Mouse (Mus musculus) ES-E14 (cell line): ENCODE measurements around the gene Rps27l. TPM values are rescaled to one million over a fixed set of nuclear protein-coding genes. Genes with fewer than 3 reads are reported as not detected.

Experiments used
- DNase-seq: peaks from one replicate; pipeline ENCODE4 v3.0.0-alpha.2; 2013; ENCODE audit warnings: low read depth, low spot score
- H3K27ac ChIP-seq: 2 replicates; pipeline ENCODE4 v1.5.1; 2012; ENCODE audit warnings: low read depth, mild to moderate bottlenecking, low read length, moderate library complexity, mixed read lengths; ENCODE audit not compliant: poor library complexity, insufficient read depth, severe bottlenecking
- H3K36me3 ChIP-seq: 2 replicates; pipeline ENCODE4 v1.6.1; 2012; ENCODE audit warnings: mild to moderate bottlenecking, low read length, moderate library complexity, mixed read lengths; ENCODE audit not compliant: control insufficient read depth, poor library complexity, insufficient read depth, severe bottlenecking
- H3K4me1 ChIP-seq, 2 experiments: fragments of 150-350 bp in 1 of 2; sonication (generic) in 1 of 2; 2 replicates each; pipeline ENCODE4 v1.6.1; 2012; ENCODE audit warnings: low read length in 2 of 2, mild to moderate bottlenecking in 1 of 2, mixed read lengths in 1 of 2; ENCODE audit not compliant: control insufficient read depth in 2 of 2, insufficient read depth in 2 of 2, poor library complexity in 1 of 2
- H3K4me3 ChIP-seq, 2 experiments: fragments of 150-350 bp in 1 of 2; sonication (generic) in 1 of 2; 2 replicates each; pipeline ENCODE4 v1.5.1; 2012; ENCODE audit warnings: low read length in 2 of 2, low read depth in 1 of 2, mild to moderate bottlenecking in 1 of 2, mixed read lengths in 1 of 2; ENCODE audit not compliant: insufficient read depth in 1 of 2, poor library complexity in 1 of 2, severe bottlenecking in 1 of 2
- H3K9ac ChIP-seq: 2 replicates; pipeline ENCODE4 v1.6.1; 2012; ENCODE audit warnings: low read depth, mild to moderate bottlenecking, low read length, mixed read lengths; ENCODE audit not compliant: poor library complexity, insufficient read depth, severe bottlenecking
- H3K9me3 ChIP-seq: fragments of 150-350 bp; sonication (generic); 2 replicates; pipeline ENCODE4 v1.6.1; 2012; ENCODE audit warnings: low read depth, mild to moderate bottlenecking, low read length; ENCODE audit not compliant: control insufficient read depth, insufficient read depth
- CHD2 ChIP-seq: IDR thresholded peaks from 2 replicates; pipeline ENCODE4 v1.6.1; 2014; ENCODE audit warnings: mild to moderate bottlenecking, low read depth, low read length, inconsistent platforms
- HCFC1 ChIP-seq: IDR thresholded peaks from 2 replicates; pipeline ENCODE4 v1.6.1; 2012; ENCODE audit warnings: low read length, inconsistent platforms, borderline replicate concordance; ENCODE audit not compliant: insufficient read depth
- MAFK ChIP-seq: IDR thresholded peaks from 2 replicates; pipeline ENCODE4 v1.6.1; 2014; ENCODE audit warnings: mild to moderate bottlenecking, low read depth, low read length, inconsistent platforms; ENCODE audit not compliant: insufficient read depth
- ZC3H11A ChIP-seq: IDR thresholded peaks from 2 replicates; pipeline ENCODE4 v1.6.1; 2012; ENCODE audit warnings: low read depth, mild to moderate bottlenecking, inconsistent platforms, low read length, borderline replicate concordance
- ZNF384 ChIP-seq: IDR thresholded peaks from 2 replicates; pipeline ENCODE4 v1.6.1; 2012; ENCODE audit warnings: low read depth, low read length, inconsistent platforms
- in situ Hi-C, 2 experiments: fragments of 600-800 bp; cut with MboI; formaldehyde crosslinking; loops; one replicate each; pipeline ENCODE4 v1.15.1; 2025; ENCODE audit warnings: low sequenced_read_pairs in 2 of 2, inconsistent platforms in 1 of 2; ENCODE audit not compliant: unreplicated experiment in 2 of 2
- total RNA-seq: library from RNA; depleted of rRNA; stranded (reverse); fragments of 300-350 nt; gene quantifications from 2 replicates; pipeline ENCODE4 v1.2.3, GENCODE M21; 2012

The Rps27l gene
- total RNA-seq, 1 experiment, result 917 TPM

- peaks cover 4 to 15% of the 10 kb centered on the region in 2 experiments; a peak in 3 of 4 replicates for H3K4me1 ChIP-seq
- in situ Hi-C loops, result no loop called here
- no peaks in the 10 kb centered on the region for H3K36me3 ChIP-seq
- no peak overlapping the region for H3K9ac ChIP-seq
- no peaks in the 10 kb centered on the region for H3K9me3 ChIP-seq
- DNase-seq, result no peak
- no peak for TF ChIP-seq ZC3H11A
- no peak for TF ChIP-seq HCFC1
- no peak for TF ChIP-seq ZNF384
- TF ChIP-seq CHD2, result no peak
- TF ChIP-seq MAFK, result no peak
- H3K4me3 ChIP-seq, result no peak overlapping the region
- H3K27ac ChIP-seq, result no peak overlapping the region
These were observed 46.4 kb upstream of the Rps27l start for GRCm38 (mm10) chr9:66899526-66899925.

GRCm38 (mm10) chr9:66905990-66906389 is 39.9 kb upstream of the Rps27l start:
- no peak for DNase-seq
- in situ Hi-C loops, result no loop called here
- no peak overlapping the region for H3K27ac ChIP-seq
- no peak overlapping the region for H3K4me3 ChIP-seq
- H3K9me3 ChIP-seq, result no peaks in the 10 kb centered on the region
- H3K4me1 ChIP-seq, result no peaks in the 10 kb centered on the region
- H3K36me3 ChIP-seq, result no peaks in the 10 kb centered on the region
- no peak for TF ChIP-seq MAFK
- no peak for TF ChIP-seq ZNF384
- TF ChIP-seq CHD2, result no peak
- TF ChIP-seq HCFC1, result no peak
- TF ChIP-seq ZC3H11A, result no peak
- no peak overlapping the region for H3K9ac ChIP-seq

GRCm38 (mm10) chr9:66907126-66907525 is 38.8 kb upstream of the Rps27l start:
- no peak for DNase-seq
- Histone ChIP-seq H3K27ac (no peak overlapping the region), H3K9ac (no peak overlapping the region), H3K9me3 (no peaks in the 10 kb centered on the region), H3K4me1 (peaks cover 0 to 2% of the 10 kb centered on the region in 2 experiments; a peak in 1 of 4 replicates), H3K36me3 (no peaks in the 10 kb centered on the region), H3K4me3 (no peak overlapping the region)
- TF ChIP-seq MAFK (no peak), ZNF384 (no peak)
- in situ Hi-C loops, result no loop called here

GRCm38 (mm10) chr9:66907746-66908397 is 38.0 kb upstream of the Rps27l start:
- no peak overlapping the region for H3K27ac ChIP-seq
- TF ChIP-seq MAFK, result no peak
- TF ChIP-seq ZNF384, result no peak
- no peak for TF ChIP-seq CHD2
- TF ChIP-seq HCFC1, result no peak
- TF ChIP-seq ZC3H11A, result no peak
- H3K9me3 ChIP-seq, result no peaks in the 10 kb centered on the region
- H3K9ac ChIP-seq, result no peak overlapping the region
- in situ Hi-C loops, result no loop called here
- peaks cover 0 to 2% of the 10 kb centered on the region in 2 experiments; a peak in 1 of 4 replicates for H3K4me1 ChIP-seq
- no peaks in the 10 kb centered on the region for H3K36me3 ChIP-seq
- DNase-seq, result no peak
- H3K4me3 ChIP-seq, result no peak overlapping the region

GRCm38 (mm10) chr9:66909922-66910321 is 36.0 kb upstream of the Rps27l start:
- DNase-seq, result no peak
- Histone ChIP-seq H3K4me3 (no peak overlapping the region), H3K36me3 (no peaks in the 10 kb centered on the region), H3K27ac (no peak overlapping the region), H3K9ac (no peak overlapping the region), H3K9me3 (no peaks in the 10 kb centered on the region), H3K4me1 (peaks cover 0 to 2% of the 10 kb centered on the region in 2 experiments; a peak in 1 of 4 replicates)
- in situ Hi-C loops, result no loop called here
- TF ChIP-seq HCFC1, result no peak
- TF ChIP-seq ZC3H11A, result no peak
- no peak for TF ChIP-seq MAFK
- TF ChIP-seq CHD2, result no peak
- TF ChIP-seq ZNF384, result no peak
